Mouse (Mus musculus): ENCODE results near the gene Vopp1. TPM values are rescaled to one million over a fixed set of nuclear protein-coding genes. Genes with fewer than 3 reads are reported as not detected.

Gene Vopp1
- polyA plus RNA-seq, 1 experiment from 2014 or later = 21.1 TPM

GRCm38 (mm10) chr6:57742749-57743148, 82.2 kb downstream of the Vopp1 start:
- no peak overlapping the region for H3K4me3 ChIP-seq (ENCODE audit: low read depth, low read length)
- H3K4me2 ChIP-seq (ENCODE audit: low read depth, low read length) = no peak overlapping the region
- DNase-seq = no peak
- H3K4me1 ChIP-seq (ENCODE audit: insufficient read depth) = peaks cover 27% of the 10 kb centered on the region
- H3K9ac ChIP-seq (replicated peaks) = no peak overlapping the region
- no peak overlapping the region for H3K27ac ChIP-seq (ENCODE audit: low read depth)
- no peaks in the 10 kb centered on the region for H3K27me3 ChIP-seq (ENCODE audit: insufficient read depth, low read length)
- no peaks in the 10 kb centered on the region for H3K36me3 ChIP-seq (replicated peaks; ENCODE audit: insufficient read depth, low read length)
- H3K9me3 ChIP-seq (ENCODE audit: low read length) = no peaks in the 10 kb centered on the region
- no peak for TF ChIP-seq EP300 (IDR thresholded peaks at IDR 0.05; ENCODE audit: low read depth)
- no peak for TF ChIP-seq CTCF (IDR thresholded peaks at IDR 0.05; ENCODE audit: low read depth)
- WGBS (ENCODE audit: insufficient replicate concordance) = 91% methylated on average over 1 of the region's 1 CpGs
- no peak for ATAC-seq

GRCm38 (mm10) chr6:57721347-57721746, 103.6 kb downstream of the Vopp1 start:
- Histone ChIP-seq H3K9ac (replicated peaks) (no peak overlapping the region), H3K4me2 (ENCODE audit: low read depth, low read length) (no peak overlapping the region), H3K36me3 (replicated peaks; ENCODE audit: insufficient read depth, low read length) (peaks cover 9% of the 10 kb centered on the region), H3K27ac (ENCODE audit: low read depth) (no peak overlapping the region), H3K9me3 (ENCODE audit: low read length) (no peaks in the 10 kb centered on the region), H3K4me1 (ENCODE audit: insufficient read depth) (peaks cover 4% of the 10 kb centered on the region), H3K27me3 (ENCODE audit: insufficient read depth, low read length) (no peaks in the 10 kb centered on the region), H3K4me3 (ENCODE audit: low read depth, low read length) (no peak overlapping the region)
- TF ChIP-seq CTCF (IDR thresholded peaks at IDR 0.05; ENCODE audit: low read depth) = no peak
- no peak for TF ChIP-seq EP300 (IDR thresholded peaks at IDR 0.05; ENCODE audit: low read depth)
- ATAC-seq = no peak
- WGBS (ENCODE audit: insufficient replicate concordance) = 96% methylated on average over 1 of the region's 1 CpGs
- no peak for DNase-seq

DNA sequence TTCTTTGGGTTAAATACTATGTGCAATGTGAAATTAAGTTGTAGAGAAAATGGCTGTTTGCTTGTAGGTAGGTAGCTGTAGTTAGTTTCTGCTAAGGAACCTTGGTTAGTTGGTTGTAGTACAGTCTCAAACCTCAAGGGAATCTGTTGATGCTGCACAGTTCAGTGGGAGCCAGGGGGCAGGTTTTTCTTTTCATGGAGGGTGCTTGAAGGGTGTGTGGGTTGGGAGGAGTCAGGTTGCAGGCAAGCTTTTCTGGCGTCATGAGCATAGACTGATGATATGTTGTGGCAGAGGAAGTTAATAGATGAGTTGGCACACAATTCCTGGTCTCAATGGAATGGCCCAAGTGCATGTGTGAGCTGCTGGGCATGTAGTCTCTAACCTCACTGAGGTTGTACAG, 113.2 kb downstream of the Vopp1 start:
- peak; percentile 43; the same call in 1 of the 2 replicates for ATAC-seq
- Histone ChIP-seq H3K4me1 (ENCODE audit: insufficient read depth) (no peaks in the 10 kb centered on the region), H3K27ac (ENCODE audit: low read depth) (no peak overlapping the region), H3K4me3 (ENCODE audit: low read depth, low read length) (no peak overlapping the region), H3K9me3 (ENCODE audit: low read length) (no peaks in the 10 kb centered on the region), H3K4me2 (ENCODE audit: low read depth, low read length) (no peak overlapping the region), H3K9ac (replicated peaks) (no peak overlapping the region), H3K27me3 (ENCODE audit: insufficient read depth, low read length) (no peaks in the 10 kb centered on the region), H3K36me3 (replicated peaks; ENCODE audit: insufficient read depth, low read length) (no peaks in the 10 kb centered on the region)
- no peak for DNase-seq
- peak; percentile 32 for TF ChIP-seq CTCF (IDR thresholded peaks at IDR 0.05; ENCODE audit: low read depth)
- TF ChIP-seq EP300 (IDR thresholded peaks at IDR 0.05; ENCODE audit: low read depth) = no peak
- 9% methylated on average over 1 of the region's 1 CpGs for WGBS (ENCODE audit: insufficient replicate concordance)

GRCm38 (mm10) chr6:57706721-57707120, 118.2 kb downstream of the Vopp1 start:
- H3K27me3 ChIP-seq (ENCODE audit: insufficient read depth, low read length) = no peaks in the 10 kb centered on the region
- H3K4me2 ChIP-seq (ENCODE audit: low read depth, low read length) = no peak overlapping the region
- ATAC-seq (no peak), DNase-seq (no peak)
- 68% methylated on average over 1 of the region's 1 CpGs for WGBS (ENCODE audit: insufficient replicate concordance)
- 0 out of 2 replicates have a peak, but pooled peaks cover 2% of the 10 kb centered on the region for H3K4me1 ChIP-seq (ENCODE audit: insufficient read depth)
- no peak overlapping the region for H3K27ac ChIP-seq (ENCODE audit: low read depth)
- TF ChIP-seq EP300 (IDR thresholded peaks at IDR 0.05; ENCODE audit: low read depth) (no peak), CTCF (IDR thresholded peaks at IDR 0.05; ENCODE audit: low read depth) (no peak)
- no peak overlapping the region for H3K4me3 ChIP-seq (ENCODE audit: low read depth, low read length)
- H3K9me3 ChIP-seq (ENCODE audit: low read length) = no peaks in the 10 kb centered on the region
- H3K9ac ChIP-seq (replicated peaks) = no peak overlapping the region
- no peaks in the 10 kb centered on the region for H3K36me3 ChIP-seq (replicated peaks; ENCODE audit: insufficient read depth, low read length)

- DNase-seq (no peak), ATAC-seq (no peak)
- H3K27me3 ChIP-seq (ENCODE audit: insufficient read depth, low read length) = no peaks in the 10 kb centered on the region
- no peaks in the 10 kb centered on the region for H3K9me3 ChIP-seq (ENCODE audit: low read length)
- H3K4me3 ChIP-seq (ENCODE audit: low read depth, low read length) = peak overlapping the region; percentile 79
- H3K9ac ChIP-seq (replicated peaks) = peak overlapping the region; percentile 69
- TF ChIP-seq EP300 (IDR thresholded peaks at IDR 0.05; ENCODE audit: low read depth) (no peak), CTCF (IDR thresholded peaks at IDR 0.05; ENCODE audit: low read depth) (no peak)
- H3K4me2 ChIP-seq (ENCODE audit: low read depth, low read length) = peak overlapping the region; percentile 84
- no peaks in the 10 kb centered on the region for H3K36me3 ChIP-seq (replicated peaks; ENCODE audit: insufficient read depth, low read length)
- 0 out of 2 replicates have a peak, but pooled peaks cover 2% of the 10 kb centered on the region for H3K4me1 ChIP-seq (ENCODE audit: insufficient read depth)
- WGBS (ENCODE audit: insufficient replicate concordance) = 24% methylated on average over 2 of the region's 2 CpGs
- peak overlapping the region; percentile 80 for H3K27ac ChIP-seq (ENCODE audit: low read depth)
These were observed 121.3 kb downstream of the Vopp1 start for GRCm38 (mm10) chr6:57703703-57704102.

GRCm38 (mm10) chr6:57702743-57703499, 122.0 kb downstream of the Vopp1 start:
- 0 out of 2 replicates have a peak, but pooled peaks cover 2% of the 10 kb centered on the region for H3K4me1 ChIP-seq (ENCODE audit: insufficient read depth)
- WGBS (ENCODE audit: insufficient replicate concordance) = under 1% methylated on average over 59 of the region's 59 CpGs
- DNase-seq (peak; percentile 97), ATAC-seq (peak; percentile 99)
- peak overlapping the region; percentile 80 for H3K27ac ChIP-seq (ENCODE audit: low read depth)
- H3K27me3 ChIP-seq (ENCODE audit: insufficient read depth, low read length) = no peaks in the 10 kb centered on the region
- TF ChIP-seq EP300 (IDR thresholded peaks at IDR 0.05; ENCODE audit: low read depth) (peak; percentile 60; the same call in 1 of the 2 replicates), CTCF (IDR thresholded peaks at IDR 0.05; ENCODE audit: low read depth) (no peak)
- H3K9ac ChIP-seq (replicated peaks) = peak overlapping the region; percentile 69
- no peaks in the 10 kb centered on the region for H3K36me3 ChIP-seq (replicated peaks; ENCODE audit: insufficient read depth, low read length)
- peak overlapping the region; percentile 84 for H3K4me2 ChIP-seq (ENCODE audit: low read depth, low read length)
- H3K4me3 ChIP-seq (ENCODE audit: low read depth, low read length) = peak overlapping the region; percentile 79
- no peaks in the 10 kb centered on the region for H3K9me3 ChIP-seq (ENCODE audit: low read length)
